Mouse (Mus musculus): ENCODE data around the gene Lsm14a.

Gene Lsm14a

DNA sequence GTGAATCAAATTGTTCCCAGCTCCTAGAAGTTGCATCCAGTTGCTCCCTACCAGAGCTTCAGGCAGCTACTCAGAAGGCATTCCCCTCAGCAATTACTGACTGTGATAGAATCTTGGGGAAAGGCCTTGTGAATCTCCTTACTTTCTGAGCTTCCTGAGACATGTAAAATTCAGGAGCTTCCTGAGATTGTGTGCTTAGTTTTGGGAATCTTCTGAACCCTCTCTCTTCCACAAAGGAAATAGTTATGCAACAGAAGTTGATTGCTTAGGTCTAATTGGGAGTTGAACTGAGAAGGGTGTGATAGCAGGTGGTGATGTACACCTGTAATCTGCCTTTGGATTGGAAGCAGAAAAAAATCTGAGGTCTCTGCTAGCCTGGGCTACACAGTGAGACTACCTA is at the start of gene Lsm14a:
Lsm14a (minus strand) TSS at position 101 of the 400 bp plus-strand sequence.
- no peak for DNase-seq

DNA sequence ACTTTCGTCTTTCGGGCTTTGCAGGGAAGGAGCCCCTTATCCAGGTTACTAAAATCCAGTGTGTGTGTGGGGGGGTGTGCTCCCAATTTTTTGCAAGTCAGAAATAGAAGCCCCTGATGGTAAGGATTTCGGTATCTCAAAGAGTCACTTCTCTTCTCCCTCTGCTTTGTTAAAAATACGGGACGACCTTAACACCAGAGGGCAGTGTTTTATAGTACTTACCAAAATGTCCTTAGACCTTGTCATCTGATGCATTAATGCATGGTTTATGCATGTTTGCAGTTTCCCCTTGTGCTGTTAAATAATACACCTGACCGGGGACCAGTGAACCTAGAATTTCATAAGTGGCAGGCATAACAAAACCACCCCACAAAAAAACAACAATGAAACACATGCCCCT is 45.8 kb upstream of the Lsm14a start:
- peak in 1 of 2 experiments; percentile 16 for DNase-seq

DNA sequence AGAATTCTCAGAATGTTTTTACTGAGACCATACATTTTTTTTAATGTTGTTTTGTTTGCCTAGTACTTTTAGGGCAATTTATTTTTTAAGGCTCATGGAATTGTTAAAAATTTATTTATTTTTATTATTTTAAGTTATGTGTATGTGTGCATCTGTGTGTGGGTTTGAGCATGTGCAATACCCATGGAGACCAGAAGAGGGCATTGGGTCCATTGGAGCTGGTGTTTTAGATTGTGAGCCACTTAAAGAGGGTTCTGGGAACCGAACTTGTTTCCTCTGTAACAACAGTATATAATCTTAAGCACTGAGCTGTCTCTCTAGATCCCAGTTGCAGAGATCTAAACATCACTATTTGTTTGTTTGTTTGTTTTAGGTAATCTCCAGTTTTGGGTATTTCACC is 40.5 kb upstream of the Lsm14a start:
- DNase-seq = no peak

GRCm38 (mm10) chr7:34421201-34421600 is 28.1 kb upstream of the Lsm14a start:
- no peak for DNase-seq

- DNase-seq = peak; percentile 55 to 70
Observed at GRCm38 (mm10) chr7:34407492-34407891, 14.4 kb upstream of the Lsm14a start.

DNA sequence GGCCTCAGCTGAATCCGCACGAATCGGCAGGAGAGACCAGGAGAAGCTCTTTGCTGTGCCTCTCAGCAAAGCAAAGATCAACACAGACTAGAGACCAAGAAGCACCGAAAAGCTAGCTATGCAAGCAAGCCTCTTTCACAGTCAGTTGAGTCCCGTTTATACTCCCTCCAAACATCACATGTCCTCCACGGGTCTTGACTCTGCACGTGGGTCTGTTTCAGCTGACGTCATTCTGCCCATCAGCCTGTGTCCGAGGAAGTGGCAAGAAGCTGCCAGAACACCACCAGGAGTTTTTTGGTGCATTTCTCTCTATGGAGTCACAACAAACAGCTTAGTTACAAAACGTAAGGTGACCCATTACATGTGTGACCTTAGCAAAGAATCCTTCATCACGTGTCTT is 10.8 kb upstream of the Lsm14a start:
- DNase-seq = peak; percentile 20 to 35

GRCm38 (mm10) chr7:34400070-34400469 is 7.0 kb upstream of the Lsm14a start:
- peak; percentile 27 to 42 for DNase-seq

DNA sequence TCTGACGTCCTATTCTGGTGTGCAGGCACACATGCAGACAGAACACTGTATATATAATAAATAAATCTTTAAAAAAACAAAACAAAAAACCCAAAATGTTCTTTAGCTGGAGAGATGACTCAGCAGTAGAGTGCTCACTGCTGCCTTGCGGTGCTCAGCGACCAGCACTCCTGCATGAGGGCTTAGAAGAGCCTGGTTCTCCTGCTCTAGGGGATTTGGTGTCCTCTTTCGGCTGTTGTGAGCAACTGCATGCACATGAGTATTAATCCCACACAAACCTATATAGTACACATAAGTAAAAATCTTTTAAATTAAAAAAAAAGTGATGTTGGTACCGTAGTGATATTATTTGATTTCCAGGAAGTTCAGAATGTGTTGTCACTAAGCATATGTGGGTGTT is 5.7 kb upstream of the Lsm14a start:
- DNase-seq = no peak

- DNase-seq = no peak
Observed at GRCm38 (mm10) chr7:34396791-34397190, 3.7 kb upstream of the Lsm14a start.

- no peak for DNase-seq
Observed at GRCm38 (mm10) chr7:34395761-34396160, 2.6 kb upstream of the Lsm14a start.

- DNase-seq = no peak
Observed at GRCm38 (mm10) chr7:34394636-34395035, 1.5 kb upstream of the Lsm14a start.

DNA sequence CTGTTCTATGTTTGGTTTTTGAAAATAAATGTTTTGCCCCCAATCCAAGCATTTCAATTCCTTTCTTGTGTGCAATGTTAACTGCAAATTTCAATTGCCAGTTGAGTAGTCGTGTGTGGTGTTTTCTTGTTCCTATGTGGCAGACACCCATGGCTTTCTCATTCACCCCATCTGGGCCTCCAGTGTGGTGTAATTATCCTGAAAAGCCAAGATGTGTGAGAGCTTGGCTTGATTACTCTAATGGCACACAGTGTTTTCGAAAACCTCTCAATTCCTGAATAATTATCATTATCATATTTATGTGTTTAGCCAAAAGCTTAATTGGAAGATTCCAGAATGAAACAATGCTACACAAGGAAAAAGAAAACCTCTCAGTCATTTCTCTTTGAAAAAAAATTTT is 976 bp upstream of the Lsm14a start:
- DNase-seq = no peak

DNA sequence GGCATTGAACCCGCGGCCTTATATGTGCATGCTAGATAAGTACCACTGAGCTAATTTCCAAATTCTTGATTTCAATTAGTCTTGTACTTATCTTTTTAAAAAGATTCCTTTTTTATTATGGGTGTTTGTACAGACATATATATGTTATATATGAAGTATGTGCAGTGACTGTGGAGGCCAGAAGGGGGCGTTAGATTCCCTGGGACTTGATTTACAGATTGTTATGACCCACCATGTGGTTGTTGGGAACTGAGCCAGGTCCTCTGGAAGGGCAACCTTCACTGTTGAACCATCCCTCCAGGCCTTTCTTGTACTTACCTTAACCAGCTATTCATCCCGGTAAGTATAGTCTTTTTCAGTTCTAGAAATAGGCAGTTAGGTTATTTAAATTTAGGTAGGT is 780 bp downstream of the Lsm14a start:
- peak; percentile 20 to 23 for DNase-seq

GRCm38 (mm10) chr7:34391711-34392110 is 1.4 kb downstream of the Lsm14a start:
- no peak for DNase-seq

GRCm38 (mm10) chr7:34390834-34391155 is 2.3 kb downstream of the Lsm14a start:
- peak; percentile 15 to 17 for DNase-seq

DNA sequence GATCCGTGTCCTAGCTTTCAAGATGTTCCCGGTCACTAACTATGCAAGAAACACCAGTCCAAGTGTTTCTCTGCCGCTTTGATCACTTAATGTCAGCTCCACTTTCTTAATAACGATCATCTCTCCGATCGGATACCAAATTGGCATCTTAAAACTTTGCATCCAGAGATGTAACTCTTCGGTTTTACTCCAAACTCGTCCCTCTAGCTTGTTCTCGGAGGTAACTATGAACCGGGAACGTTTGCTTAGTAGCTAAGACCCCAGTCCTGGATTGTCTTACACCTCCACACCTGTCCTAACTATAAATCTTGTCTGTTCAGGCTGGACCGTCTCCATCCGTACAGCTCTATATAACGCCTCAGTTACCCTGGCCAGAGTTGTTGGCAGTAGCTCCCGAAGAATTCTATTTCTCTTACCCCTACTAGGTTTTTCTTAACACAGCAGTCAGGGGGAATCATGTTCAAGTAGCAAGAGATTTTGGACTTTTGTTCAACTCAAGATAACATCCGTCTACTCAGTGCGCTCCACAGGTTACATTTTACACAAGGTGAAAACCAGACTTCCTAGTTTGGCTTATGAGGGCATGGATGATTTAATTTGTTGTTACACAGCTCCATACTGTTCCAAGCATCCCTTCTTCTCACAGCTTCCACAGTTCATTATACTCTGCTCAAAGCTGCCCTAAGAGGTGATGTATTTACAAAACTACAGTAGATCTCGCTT is 2.8 kb downstream of the Lsm14a start:
- no peak for DNase-seq

GRCm38 (mm10) chr7:34389277-34390085 is 3.6 kb downstream of the Lsm14a start:
- peak; percentile 94 to 98 for DNase-seq

DNA sequence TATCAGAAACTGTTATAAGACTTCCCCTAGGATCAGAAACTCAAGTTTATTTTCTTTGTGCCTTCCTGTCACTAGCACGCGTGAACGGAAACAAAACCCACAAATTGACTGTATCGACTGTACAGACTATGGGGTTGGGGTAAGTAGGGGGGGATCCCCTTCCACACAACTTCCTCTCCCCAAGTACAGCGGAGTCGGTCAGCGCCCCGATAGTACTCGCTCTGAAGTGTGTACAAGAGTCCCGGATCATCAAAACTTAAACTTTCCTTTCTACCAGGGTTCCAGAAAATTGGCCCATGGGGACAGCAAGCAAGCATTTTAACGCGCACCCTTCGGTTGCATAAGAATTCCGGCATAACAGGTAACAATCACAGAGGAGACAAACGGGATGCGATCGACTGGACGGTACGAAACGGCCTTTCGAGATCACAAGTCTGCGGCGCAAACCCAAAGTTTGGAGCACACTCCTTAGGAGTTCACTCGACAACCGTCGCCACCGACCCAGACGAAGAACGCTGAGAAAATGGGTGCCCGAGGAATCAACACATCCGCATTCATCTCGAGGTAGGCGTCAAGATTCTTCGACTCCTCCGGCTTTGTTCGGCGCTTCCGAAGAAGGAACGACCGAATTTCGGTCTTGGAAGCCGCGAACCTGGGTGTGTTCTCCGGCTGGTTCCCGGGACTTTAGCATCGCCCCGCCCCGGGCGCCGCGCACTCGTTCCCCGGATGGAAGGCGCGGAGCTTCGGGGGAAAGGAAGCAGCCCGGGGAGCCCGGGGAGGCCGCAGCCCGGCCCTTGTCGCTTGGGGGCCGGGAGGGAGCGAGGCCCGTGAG is 4.5 kb downstream of the Lsm14a start:
- peak; percentile 75 to 84 for DNase-seq

DNA sequence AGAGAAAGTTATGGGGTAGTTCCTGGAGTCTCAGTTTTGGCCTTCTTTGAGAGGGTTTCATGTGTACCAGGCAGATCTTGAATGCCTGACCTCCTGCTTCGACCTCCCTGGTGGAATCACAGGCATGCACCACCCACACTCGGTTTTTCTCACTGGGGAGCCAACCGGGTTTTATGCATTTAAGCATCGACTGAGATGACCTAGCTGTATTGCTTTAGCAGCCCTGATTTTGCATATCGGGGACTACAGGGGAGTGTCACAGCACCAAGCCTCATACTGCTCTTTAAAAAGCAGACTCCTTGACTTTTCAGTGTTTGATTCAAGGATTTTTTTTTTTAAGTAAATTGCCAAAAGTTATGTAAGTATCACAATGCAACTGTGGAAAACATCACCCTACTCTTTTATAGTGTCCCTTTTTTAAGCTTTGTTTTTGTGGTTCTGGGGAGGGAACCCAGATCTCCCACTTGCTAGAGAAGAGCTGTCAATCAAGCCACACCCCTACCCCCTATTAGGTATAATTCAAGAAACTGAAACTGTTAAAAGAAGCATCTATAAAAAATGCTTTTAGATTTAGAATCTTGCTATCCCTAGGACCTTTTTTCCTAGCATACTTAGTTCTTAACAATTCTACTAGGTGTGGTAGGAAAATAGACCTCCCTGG is 5.2 kb downstream of the Lsm14a start:
- DNase-seq = peak in 1 of 2 experiments; percentile 19

DNA sequence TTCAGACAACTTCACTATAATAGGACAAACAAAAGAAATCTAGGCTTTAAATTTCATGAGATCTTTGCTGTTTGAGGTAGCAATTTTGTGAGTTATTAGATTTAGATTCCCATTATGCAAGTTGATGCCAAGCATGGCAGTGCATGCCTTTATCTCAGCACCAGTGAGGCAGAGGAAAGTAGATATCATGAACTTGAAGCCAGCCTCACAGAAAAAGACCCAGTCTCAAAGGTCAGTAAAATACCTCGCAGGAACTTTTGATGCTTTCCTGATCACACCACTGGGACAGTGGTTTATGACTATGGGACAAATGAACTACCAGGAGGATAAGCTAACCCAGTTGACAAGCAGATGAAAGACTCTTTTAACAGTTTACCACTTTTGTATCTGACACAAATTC is 10.3 kb downstream of the Lsm14a start:
- no peak for DNase-seq

DNA sequence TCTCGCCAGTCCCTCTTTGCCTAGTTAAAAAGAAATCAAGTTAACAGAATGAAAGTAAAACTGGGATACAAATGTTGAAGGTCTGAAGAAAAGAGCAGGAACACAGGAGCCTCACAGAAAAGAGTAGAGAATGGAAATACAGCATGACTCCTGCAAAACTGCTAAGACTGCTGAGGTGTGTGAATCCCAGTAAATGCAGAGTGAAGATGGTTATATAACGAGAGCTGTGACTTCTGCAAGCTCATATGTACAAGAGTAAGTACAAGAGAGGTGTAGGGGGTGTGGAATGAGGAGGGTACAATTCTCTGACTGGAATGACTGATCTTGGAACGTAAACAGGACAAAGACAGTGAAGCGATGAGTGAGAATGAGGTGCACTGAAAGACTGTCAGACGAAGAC is 11.4 kb downstream of the Lsm14a start:
- DNase-seq = no peak

GRCm38 (mm10) chr7:34380311-34380710 is 12.8 kb downstream of the Lsm14a start:
- DNase-seq = no peak

- DNase-seq = no peak
Observed at GRCm38 (mm10) chr7:34373906-34374305, 19.2 kb downstream of the Lsm14a start.

Measured in kidney, postnatal 4 days (tissue).